Mouse (Mus musculus): ENCODE data around the gene Bst1. TPM values are rescaled to one million over a fixed set of nuclear protein-coding genes. Genes with fewer than 3 reads are reported as not detected.

The Bst1 gene
- polyA plus RNA-seq, 1 experiment from 2014 or later, result 0.36 TPM

- Histone ChIP-seq H3K27ac (no peak overlapping the region), H3K36me3 (no peaks in the 10 kb centered on the region), H3K27me3 (no peaks in the 10 kb centered on the region), H3K4me2 (replicated peaks) (no peak overlapping the region), H3K9me3 (no peaks in the 10 kb centered on the region), H3K9ac (no peak overlapping the region), H3K4me1 (peaks cover 3% of the 10 kb centered on the region; the same call in 1 of the 2 replicates), H3K4me3 (no peak overlapping the region)
- WGBS, result 75% methylated on average over 6 of the region's 6 CpGs
- no peak for ATAC-seq (ENCODE audit: insufficient number of reproducible peaks, insufficient read depth, low FRiP score, low TSS enrichment)
These were observed 45.0 kb downstream of the Bst1 start for GRCm38 (mm10) chr5:43863642-43864041.

- peaks cover 8% of the 10 kb centered on the region; the same call in 1 of the 2 replicates for H3K4me1 ChIP-seq
- 86% methylated on average over 2 of the region's 2 CpGs for WGBS
- H3K4me3 ChIP-seq, result no peak overlapping the region
- H3K4me2 ChIP-seq (replicated peaks), result no peak overlapping the region
- H3K27me3 ChIP-seq, result no peaks in the 10 kb centered on the region
- H3K27ac ChIP-seq, result no peak overlapping the region
- H3K36me3 ChIP-seq, result no peaks in the 10 kb centered on the region
- ATAC-seq (ENCODE audit: insufficient number of reproducible peaks, insufficient read depth, low FRiP score, low TSS enrichment), result no peak
- H3K9ac ChIP-seq, result no peak overlapping the region
- no peaks in the 10 kb centered on the region for H3K9me3 ChIP-seq
These were observed 46.6 kb downstream of the Bst1 start for GRCm38 (mm10) chr5:43865316-43865715.

GRCm38 (mm10) chr5:43868253-43868652 lies 49.6 kb downstream of the Bst1 start, which contains the start of gene Cd38:
Gene Cd38, plus strand, starts transcription at chr5:43868553.
- Histone ChIP-seq H3K27me3 (no peaks in the 10 kb centered on the region), H3K9ac (peak within 1 kb of the TSS; percentile 49), H3K36me3 (no peaks in the 10 kb centered on the region), H3K27ac (0 out of 2 replicates have a peak within 1 kb of the TSS, but pooled peaks have one; percentile 36), H3K4me2 (replicated peaks) (peak within 1 kb of the TSS; percentile 67), H3K9me3 (no peaks in the 10 kb centered on the region), H3K4me1 (peaks cover 8% of the 10 kb centered on the region; the same call in 1 of the 2 replicates), H3K4me3 (peak within 1 kb of the TSS; percentile 41)
- ATAC-seq (ENCODE audit: insufficient number of reproducible peaks, insufficient read depth, low FRiP score, low TSS enrichment), result no peak

- no peaks in the 10 kb centered on the region for H3K9me3 ChIP-seq
- H3K27ac ChIP-seq, result 0 out of 2 replicates have a peak overlapping the region, but pooled peaks have one; percentile 36
- H3K4me3 ChIP-seq, result peak overlapping the region; percentile 41
- WGBS, result 2% methylated on average over 28 of the region's 28 CpGs
- peak overlapping the region; percentile 67 for H3K4me2 ChIP-seq (replicated peaks)
- ATAC-seq (ENCODE audit: insufficient number of reproducible peaks, insufficient read depth, low FRiP score, low TSS enrichment), result no peak
- H3K4me1 ChIP-seq, result peaks cover 8% of the 10 kb centered on the region; the same call in 1 of the 2 replicates
- H3K9ac ChIP-seq, result peak overlapping the region; percentile 49
- H3K27me3 ChIP-seq, result no peaks in the 10 kb centered on the region
- H3K36me3 ChIP-seq, result no peaks in the 10 kb centered on the region
These were observed 50.3 kb downstream of the Bst1 start for GRCm38 (mm10) chr5:43868711-43869600.

GRCm38 (mm10) chr5:43871845-43872244 lies 53.2 kb downstream of the Bst1 start:
- H3K9ac ChIP-seq, result no peak overlapping the region
- no peaks in the 10 kb centered on the region for H3K9me3 ChIP-seq
- ATAC-seq (ENCODE audit: insufficient number of reproducible peaks, insufficient read depth, low FRiP score, low TSS enrichment), result no peak
- H3K4me2 ChIP-seq (replicated peaks), result no peak overlapping the region
- no peaks in the 10 kb centered on the region for H3K36me3 ChIP-seq
- H3K27me3 ChIP-seq, result no peaks in the 10 kb centered on the region
- H3K27ac ChIP-seq, result no peak overlapping the region
- 70% methylated on average over 1 of the region's 1 CpGs for WGBS
- H3K4me3 ChIP-seq, result no peak overlapping the region
- H3K4me1 ChIP-seq, result peaks cover 8% of the 10 kb centered on the region; the same call in 1 of the 2 replicates

- no peak overlapping the region for H3K4me3 ChIP-seq
- ATAC-seq (ENCODE audit: insufficient number of reproducible peaks, insufficient read depth, low FRiP score, low TSS enrichment), result no peak
- H3K9ac ChIP-seq, result no peak overlapping the region
- H3K9me3 ChIP-seq, result no peaks in the 10 kb centered on the region
- no peak overlapping the region for H3K4me2 ChIP-seq (replicated peaks)
- no peaks in the 10 kb centered on the region for H3K27me3 ChIP-seq
- H3K4me1 ChIP-seq, result peaks cover 8% of the 10 kb centered on the region; the same call in 1 of the 2 replicates
- no peak overlapping the region for H3K27ac ChIP-seq
- no peaks in the 10 kb centered on the region for H3K36me3 ChIP-seq
- WGBS, result 67% methylated on average over 1 of the region's 1 CpGs
These were observed 54.0 kb downstream of the Bst1 start for GRCm38 (mm10) chr5:43872652-43873051.

GRCm38 (mm10) chr5:43882034-43882433 lies 63.3 kb downstream of the Bst1 start:
- Histone ChIP-seq H3K27me3 (no peaks in the 10 kb centered on the region), H3K9ac (no peak overlapping the region), H3K27ac (no peak overlapping the region), H3K4me1 (peaks cover 8% of the 10 kb centered on the region; the same call in 1 of the 2 replicates), H3K9me3 (no peaks in the 10 kb centered on the region), H3K36me3 (no peaks in the 10 kb centered on the region), H3K4me2 (replicated peaks) (no peak overlapping the region), H3K4me3 (no peak overlapping the region)
- whole genome bisulfite sequencing, result 79% methylated on average over 3 of the region's 3 CpGs
- no peak for ATAC-seq (ENCODE audit: insufficient number of reproducible peaks, insufficient read depth, low FRiP score, low TSS enrichment)

GRCm38 (mm10) chr5:43885060-43885820 lies 66.6 kb downstream of the Bst1 start:
- Histone ChIP-seq H3K4me3 (no peak overlapping the region), H3K36me3 (no peaks in the 10 kb centered on the region), H3K4me1 (peaks cover 8% of the 10 kb centered on the region; the same call in 1 of the 2 replicates), H3K9ac (peak overlapping the region; percentile 24; the same call in 1 of the 2 replicates), H3K9me3 (no peaks in the 10 kb centered on the region), H3K27ac (peak overlapping the region; percentile 67), H3K4me2 (replicated peaks) (no peak overlapping the region), H3K27me3 (no peaks in the 10 kb centered on the region)
- no peak for ATAC-seq (ENCODE audit: insufficient number of reproducible peaks, insufficient read depth, low FRiP score, low TSS enrichment)
- WGBS, result 28% methylated on average over 3 of the region's 3 CpGs

- no peak for ATAC-seq (ENCODE audit: insufficient number of reproducible peaks, insufficient read depth, low FRiP score, low TSS enrichment)
These were observed 73.7 kb downstream of the Bst1 start for GRCm38 (mm10) chr5:43892386-43892785.

More at GRCm38 (mm10) chr5:43892386-43892785, 73.7 kb downstream of the Bst1 start:
- Histone ChIP-seq H3K9ac (no peak overlapping the region), H3K4me1 (0 out of 2 replicates have a peak, but pooled peaks cover 4% of the 10 kb centered on the region), H3K27ac (no peak overlapping the region), H3K36me3 (no peaks in the 10 kb centered on the region), H3K4me2 (replicated peaks) (no peak overlapping the region), H3K4me3 (no peak overlapping the region), H3K27me3 (no peaks in the 10 kb centered on the region), H3K9me3 (no peaks in the 10 kb centered on the region)
- WGBS, result 29% methylated on average over 1 of the region's 1 CpGs
